Mouse (Mus musculus) spleen, adult 2 months (tissue): ENCODE results near the gene Sdf4. TPM values are rescaled to one million over a fixed set of nuclear protein-coding genes. Genes with fewer than 3 reads are reported as not detected.
A peak's percentile ranks its signal among the peaks of the same experiment; 100 is the strongest.

Experiments
- DNase-seq, 2 experiments: peaks; one replicate each; pipeline versions ENCODE4 v3.0.0 to v3.0.0-alpha.2; 2012 to 2021; ENCODE audit warnings: low spot score in 2 of 2, low read depth in 1 of 2
- H3K27ac ChIP-seq: fragments of 200-500 bp; 2 replicates; pipeline ENCODE4 v1.5.1; 2012; ENCODE audit warnings: low read length, inconsistent platforms; ENCODE audit not compliant: insufficient read depth
- H3K27me3 ChIP-seq: fragments of 200-500 bp; 2 replicates; pipeline ENCODE4 v1.6.1; 2012; ENCODE audit warnings: mild to moderate bottlenecking, moderate library complexity, low read length, inconsistent platforms; ENCODE audit not compliant: control insufficient read depth, insufficient read depth
- H3K36me3 ChIP-seq: fragments of 200-500 bp; 2 replicates; pipeline ENCODE4 v1.6.1; 2012; ENCODE audit warnings: mild to moderate bottlenecking, low read length, inconsistent platforms; ENCODE audit not compliant: control insufficient read depth, insufficient read depth
- H3K4me1 ChIP-seq: fragments of 200-500 bp; 2 replicates; pipeline ENCODE4 v1.6.1; 2011; ENCODE audit warnings: inconsistent platforms; ENCODE audit not compliant: control insufficient read depth, insufficient read depth, insufficient read length
- H3K4me3 ChIP-seq: fragments of 200-500 bp; 2 replicates; pipeline ENCODE4 v1.5.1; 2011; ENCODE audit warnings: mild to moderate bottlenecking, inconsistent platforms; ENCODE audit not compliant: insufficient read depth, insufficient read length; ENCODE audit errors: extremely low read depth
- CTCF ChIP-seq: fragments of 200-500 bp; IDR thresholded peaks from 2 replicates; pipeline ENCODE4 v1.5.1; 2011; ENCODE audit warnings: mild to moderate bottlenecking, inconsistent platforms; ENCODE audit not compliant: insufficient read depth, insufficient read length, insufficient replicate concordance; ENCODE audit errors: extremely low read depth
- POLR2A ChIP-seq: fragments of 200-500 bp; IDR thresholded peaks from 2 replicates; pipeline ENCODE4 v1.6.1; 2011; ENCODE audit warnings: low read depth, low read length, inconsistent platforms
- WGBS: fragments of 180-500 bp; shearing (Covaris S2); methylation state at CpG from one replicate; pipeline ENCODE4 v1.1.7; 2018; 5-methylcytosine and 5-hydroxymethylcytosine counted together
- polyA plus RNA-seq: library from polyadenylated mRNA; depleted of rRNA; stranded (reverse); fragments of >200 nt; gene quantifications from 2 replicates; pipeline ENCODE4 v1.2.3, GENCODE M21; 2012

Sdf4 gene
- polyA plus RNA-seq, 1 experiment = 33.5 TPM

DNA sequence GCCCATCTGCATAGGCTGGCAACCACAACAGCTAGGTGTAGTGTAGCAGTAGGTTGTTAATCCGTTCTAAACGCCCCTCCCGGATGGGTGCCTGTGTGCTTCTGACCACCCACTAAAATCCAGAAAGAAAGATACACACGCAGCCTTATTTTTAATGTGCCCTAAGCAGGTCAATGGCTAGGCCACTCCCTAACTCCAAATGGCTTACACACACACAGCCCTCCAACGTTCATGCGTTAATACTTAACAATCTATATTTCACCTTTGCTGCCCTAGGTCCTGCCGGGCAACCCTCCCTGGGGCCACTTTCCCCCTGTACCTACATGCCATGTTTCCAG, 38.6 kb downstream of the Sdf4 start:
- Histone ChIP-seq H3K27me3 (peaks cover 3% of the 10 kb centered on the region), H3K36me3 (no peaks in the 10 kb centered on the region; the same call in 1 of the 2 replicates), H3K27ac (peak overlapping the region; percentile 83), H3K4me1 (peaks cover 30% of the 10 kb centered on the region; the same call in 1 of the 2 replicates), H3K4me3 (peak overlapping the region; percentile 43; the same call in 1 of the 2 replicates)
- no peak for TF ChIP-seq POLR2A
- no peak for TF ChIP-seq CTCF
- 51% methylated on average over 7 of the region's 7 CpGs for WGBS
- DNase-seq = no peak

DNA sequence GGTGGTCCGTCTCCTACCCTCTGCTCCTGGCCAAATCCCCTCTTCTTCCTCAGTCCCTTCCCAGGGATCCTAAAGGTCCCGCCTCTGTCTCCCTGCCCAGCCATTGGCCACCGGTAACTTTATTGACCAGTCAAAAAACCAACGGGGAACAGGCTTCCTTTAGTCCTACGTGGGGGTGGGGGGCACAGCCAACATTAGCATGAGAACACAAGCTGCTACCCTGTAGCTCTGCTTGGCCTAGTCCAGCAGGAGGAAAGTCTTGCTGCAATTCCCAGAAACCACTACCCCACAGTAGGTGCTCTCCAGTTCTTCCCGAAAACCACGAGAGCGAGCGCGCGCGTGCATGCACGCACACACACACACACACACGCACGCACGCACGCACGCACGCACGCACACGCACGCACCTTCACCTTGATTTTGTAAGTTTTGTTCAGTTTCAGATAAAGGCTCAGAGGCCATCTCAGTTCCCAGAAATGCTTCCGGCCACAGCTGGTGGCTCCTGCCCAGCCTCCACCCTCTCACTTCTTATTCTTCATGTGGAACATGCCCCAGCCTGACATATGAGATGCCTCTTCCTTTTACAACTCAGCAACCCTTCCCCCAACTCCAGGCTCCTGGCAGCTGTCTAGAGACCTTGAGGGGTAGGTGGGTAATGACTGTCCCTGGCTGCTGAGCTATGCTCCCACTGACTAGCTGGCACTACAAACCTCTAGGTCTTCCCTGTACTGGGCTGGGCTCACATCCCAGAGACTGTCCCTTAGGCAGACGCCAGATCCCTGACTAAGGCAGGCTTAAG, 39.1 kb downstream of the Sdf4 start:
- TF ChIP-seq CTCF (no peak), POLR2A (no peak)
- peak overlapping the region; percentile 83 for H3K27ac ChIP-seq
- peaks cover 26% of the 10 kb centered on the region; the same call in 1 of the 2 replicates for H3K4me1 ChIP-seq
- no peaks in the 10 kb centered on the region; the same call in 1 of the 2 replicates for H3K36me3 ChIP-seq
- peak in 1 of 2 experiments; percentile 55 for DNase-seq
- peaks cover 3% of the 10 kb centered on the region for H3K27me3 ChIP-seq
- H3K4me3 ChIP-seq = peak overlapping the region; percentile 43; the same call in 1 of the 2 replicates
- WGBS = 6% methylated on average over 24 of the region's 24 CpGs

DNA sequence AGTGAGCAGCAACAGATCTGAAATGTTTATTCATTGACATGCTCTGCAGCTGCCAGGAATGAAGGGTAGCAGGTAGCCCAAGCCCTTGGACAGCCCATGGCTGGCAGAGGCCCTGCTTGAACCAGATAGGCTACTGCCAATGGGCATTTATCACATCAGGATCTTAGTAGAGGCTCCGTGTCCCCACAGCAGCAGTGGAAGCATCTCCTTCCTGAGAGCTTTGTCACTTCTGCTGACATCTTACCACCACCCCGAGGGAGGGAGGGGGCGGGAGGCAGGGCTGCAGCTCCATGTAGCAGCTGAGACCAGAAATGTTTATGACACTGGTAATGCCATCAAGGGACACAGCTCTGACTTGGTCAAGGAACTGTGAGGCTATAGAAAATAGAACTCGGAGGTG, 40.2 kb downstream of the Sdf4 start:
- Histone ChIP-seq H3K4me1 (peaks cover 26% of the 10 kb centered on the region; the same call in 1 of the 2 replicates), H3K27ac (peak overlapping the region; percentile 83), H3K27me3 (peaks cover 3% of the 10 kb centered on the region), H3K4me3 (no peak overlapping the region), H3K36me3 (no peaks in the 10 kb centered on the region; the same call in 1 of the 2 replicates)
- no peak for DNase-seq
- 41% methylated on average over 4 of the region's 4 CpGs for WGBS
- TF ChIP-seq CTCF (no peak), POLR2A (no peak)

DNA sequence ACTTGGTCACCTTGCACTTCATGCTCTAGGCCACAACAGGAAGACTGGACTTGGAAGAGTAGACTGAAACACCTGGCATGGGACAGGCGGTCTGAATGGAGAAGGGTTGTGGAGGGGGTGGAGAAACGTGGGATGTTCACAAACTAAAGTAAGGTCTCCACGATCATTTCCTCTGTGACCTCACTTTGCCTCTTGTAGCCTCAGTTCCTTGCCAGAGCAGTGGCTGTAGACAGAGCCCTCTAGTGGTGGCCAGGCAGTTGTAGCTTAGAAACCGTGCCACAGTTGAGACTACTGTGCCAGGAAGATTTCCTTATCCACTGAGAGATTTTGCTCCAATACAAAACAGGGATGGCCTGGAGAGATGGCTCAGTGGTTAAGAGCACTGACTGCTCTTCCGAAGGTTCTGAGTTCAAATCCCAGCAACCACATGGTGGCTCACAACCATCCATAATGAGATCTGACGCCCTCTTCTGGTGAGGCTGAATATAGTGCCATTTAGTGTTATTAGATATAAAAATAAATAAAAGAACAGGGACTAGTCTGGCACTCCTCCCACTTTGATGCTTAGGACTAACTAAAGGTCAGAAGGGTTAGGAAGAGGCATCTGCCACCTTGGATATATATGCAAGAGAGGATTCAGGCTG, 40.9 kb downstream of the Sdf4 start:
- H3K4me3 ChIP-seq = no peak overlapping the region
- peak overlapping the region; percentile 83 for H3K27ac ChIP-seq
- H3K36me3 ChIP-seq = no peaks in the 10 kb centered on the region
- peaks cover 3% of the 10 kb centered on the region for H3K27me3 ChIP-seq
- peak; percentile 72; the same call in 1 of the 2 replicates for TF ChIP-seq CTCF
- no peak for TF ChIP-seq POLR2A
- DNase-seq = peak; percentile 62 to 65
- 28% methylated on average over 6 of the region's 6 CpGs for WGBS
- H3K4me1 ChIP-seq = peaks cover 26% of the 10 kb centered on the region; the same call in 1 of the 2 replicates

DNA sequence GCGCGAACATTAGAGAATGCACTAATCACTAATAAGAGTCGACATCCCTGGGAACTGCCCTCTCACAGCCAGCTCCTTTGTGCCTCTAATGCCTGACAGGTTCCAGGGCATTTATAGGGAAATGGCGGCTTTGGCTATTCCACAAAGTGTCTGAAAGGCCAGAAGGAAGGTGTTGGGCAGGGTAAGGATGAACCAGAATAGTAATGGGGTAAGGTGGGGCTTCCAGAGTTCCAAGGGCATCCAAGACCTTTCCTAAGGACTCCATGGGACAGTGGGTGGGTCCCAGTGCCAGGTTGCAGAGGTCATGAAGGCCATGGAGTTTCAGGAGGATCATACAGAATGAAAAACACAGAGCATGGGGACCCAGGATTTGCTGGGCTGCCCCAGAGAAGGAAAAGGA, 41.6 kb downstream of the Sdf4 start:
- Histone ChIP-seq H3K4me1 (peaks cover 26% of the 10 kb centered on the region; the same call in 1 of the 2 replicates), H3K27me3 (peaks cover 3% of the 10 kb centered on the region), H3K36me3 (no peaks in the 10 kb centered on the region), H3K4me3 (no peak overlapping the region), H3K27ac (no peak overlapping the region)
- WGBS = 89% methylated on average over 4 of the region's 4 CpGs
- no peak for TF ChIP-seq POLR2A
- no peak for DNase-seq

DNA sequence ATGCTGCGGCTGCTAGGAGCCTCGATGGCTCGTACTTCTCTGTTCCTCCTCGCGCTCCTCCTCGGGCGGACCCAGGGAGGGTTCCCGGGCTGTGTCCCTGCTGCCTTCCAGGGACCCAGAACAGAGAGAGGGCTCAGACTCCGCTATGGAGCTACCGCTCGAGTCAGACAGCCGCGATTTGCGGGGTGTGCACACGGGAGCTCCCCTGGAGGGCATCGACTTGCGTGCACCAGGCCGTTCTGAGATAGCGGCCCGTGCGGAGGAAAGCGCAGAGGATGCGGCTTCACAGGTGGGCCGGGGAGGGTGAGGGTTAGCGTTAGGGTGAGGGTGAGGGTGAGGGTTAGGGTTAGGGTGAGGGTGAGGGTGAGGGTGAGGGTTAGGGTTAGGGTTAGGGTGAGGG, 42.2 kb downstream of the Sdf4 start:
- DNase-seq = no peak
- WGBS = 12% methylated on average over 25 of the region's 25 CpGs
- Histone ChIP-seq H3K27ac (no peak overlapping the region), H3K4me3 (peak overlapping the region; percentile 28; the same call in 1 of the 2 replicates), H3K27me3 (peaks cover 3% of the 10 kb centered on the region), H3K4me1 (peaks cover 26% of the 10 kb centered on the region; the same call in 1 of the 2 replicates), H3K36me3 (no peaks in the 10 kb centered on the region)
- TF ChIP-seq POLR2A (no peak), CTCF (no peak)

DNA sequence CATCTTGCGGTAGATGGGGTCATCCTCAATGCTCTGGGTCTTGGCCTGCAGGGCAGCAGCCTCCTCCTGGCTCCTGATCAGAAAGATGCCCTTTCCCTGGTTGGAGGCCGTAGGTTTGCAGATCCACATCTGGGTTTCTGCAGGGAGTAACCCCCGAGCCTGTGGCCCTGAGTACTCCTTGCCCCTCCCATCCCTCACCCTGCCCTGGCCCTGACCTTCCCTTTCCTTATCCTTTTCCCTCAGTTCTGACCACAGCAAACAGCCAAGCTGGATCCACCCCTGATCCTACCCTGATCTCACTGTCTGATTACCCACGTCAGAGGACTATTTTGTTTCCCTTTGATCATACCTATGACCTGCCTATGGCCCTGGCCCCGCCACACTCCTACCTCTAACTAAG, 52.1 kb downstream of the Sdf4 start:
- DNase-seq = no peak
- Histone ChIP-seq H3K4me3 (no peak overlapping the region), H3K27ac (no peak overlapping the region), H3K36me3 (no peaks in the 10 kb centered on the region), H3K27me3 (no peaks in the 10 kb centered on the region), H3K4me1 (no peaks in the 10 kb centered on the region)
- 71% methylated on average over 5 of the region's 5 CpGs for WGBS
- TF ChIP-seq CTCF (no peak), POLR2A (no peak)
